Mouse (Mus musculus) stomach, postnatal 0 days (tissue): ENCODE data around the gene Fam8a1.

Experiments
- CTCF ChIP-seq: IDR thresholded peaks from 2 replicates; pipeline ENCODE4 v1.5.1; 2016; ENCODE audit warnings: antibody characterized with exemption, low read depth, mild to moderate bottlenecking, moderate library complexity
- EP300 ChIP-seq: optimal IDR thresholded peaks from 2 replicates; pipeline ENCODE3; 2016; ENCODE audit warnings: antibody characterized with exemption

DNA sequence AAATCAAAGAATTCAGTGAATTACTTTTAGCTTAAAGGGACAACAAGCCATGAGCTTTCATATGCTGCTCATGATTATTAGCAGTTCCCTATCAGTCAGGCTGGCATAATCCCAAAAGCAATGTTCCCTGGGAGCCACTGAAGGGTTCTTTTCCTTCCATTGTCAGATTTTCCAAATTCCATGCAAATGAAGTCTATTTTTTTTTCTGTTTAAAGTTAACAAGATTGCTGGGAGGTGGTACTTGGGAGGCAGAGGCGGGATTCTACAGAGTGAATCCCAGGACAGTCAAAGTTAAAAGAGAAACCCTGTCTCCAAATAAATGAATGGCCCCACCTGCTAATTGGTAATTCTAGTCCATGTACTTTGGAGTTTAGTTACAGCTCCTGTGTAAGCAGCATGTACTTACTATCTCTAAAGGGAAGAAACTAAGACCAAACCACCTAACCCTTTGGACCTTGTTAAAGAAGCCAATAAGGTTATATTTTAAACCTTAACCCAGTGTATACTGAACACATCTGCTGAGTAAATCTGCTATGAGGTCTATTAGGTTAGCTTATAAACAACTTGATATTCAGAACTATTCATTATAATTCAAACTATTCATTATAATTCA, 26.1 kb downstream of the Fam8a1 start:
- TF ChIP-seq EP300 = no peak
- TF ChIP-seq CTCF = no peak
